Mouse (Mus musculus) liver, embryonic 14.5 days (tissue): ENCODE measurements around the gene Olfr543. TPM values are rescaled to one million over a fixed set of nuclear protein-coding genes. Genes with fewer than 3 reads are reported as not detected.

Experiments
- ATAC-seq: fragments of 200-750 bp; cut with Nextera tagmentation; 2 replicates; pipeline ENCODE4 v1.8.0; 2017; ENCODE audit warnings: moderate number of reproducible peaks, mild to moderate bottlenecking, moderate library complexity; ENCODE audit not compliant: insufficient read depth
- DNase-seq, 3 experiments: peaks; one replicate each; pipeline ENCODE4 v3.0.0-alpha.2; 2012 to 2013; ENCODE audit warnings: low read depth in 3 of 3, low spot score in 3 of 3
- H3K27ac ChIP-seq: fragments of 300-500 bp; sonication (generic); 2 replicates; pipeline ENCODE4 v1.5.1; 2014; ENCODE audit warnings: moderate library complexity, mild to moderate bottlenecking, control low read depth, inconsistent platforms
- H3K27me3 ChIP-seq: fragments of 300-500 bp; sonication (generic); 2 replicates; pipeline ENCODE4 v1.6.1; 2014; ENCODE audit warnings: mild to moderate bottlenecking, low read length, moderate library complexity; ENCODE audit not compliant: control insufficient read depth, insufficient read depth
- H3K36me3 ChIP-seq: fragments of 300-500 bp; sonication (generic); replicated peaks from 2 replicates; pipeline ENCODE4 v1.6.1; 2014; ENCODE audit warnings: low read depth; ENCODE audit not compliant: control insufficient read depth, insufficient read depth
- H3K4me1 ChIP-seq, 2 experiments: fragments of 200-500 bp in 1 of 2; fragments of 300-500 bp in 1 of 2; sonication (generic) in 1 of 2; replicated peaks; 2 replicates each; pipeline ENCODE4 v1.6.1; 2012 to 2014; ENCODE audit warnings: antibody characterized with exemption in 1 of 2, inconsistent platforms in 1 of 2, low read length in 1 of 2; ENCODE audit not compliant: control insufficient read depth in 2 of 2, insufficient read depth in 2 of 2
- H3K4me2 ChIP-seq: fragments of 300-500 bp; sonication (generic); 2 replicates; pipeline ENCODE4 v1.6.1; 2014; ENCODE audit warnings: low read depth, mild to moderate bottlenecking, control low read depth, moderate library complexity
- H3K4me3 ChIP-seq, 2 experiments: fragments of 200-500 bp in 1 of 2; fragments of 300-500 bp in 1 of 2; sonication (generic) in 1 of 2; 2 replicates each; pipeline ENCODE4 v1.5.1; 2012 to 2014; ENCODE audit warnings: low read depth in 2 of 2, low read length in 2 of 2, mild to moderate bottlenecking in 2 of 2, control low read depth in 1 of 2, inconsistent platforms in 1 of 2, moderate library complexity in 1 of 2; ENCODE audit not compliant: insufficient read depth in 1 of 2
- H3K9ac ChIP-seq: fragments of 300-500 bp; sonication (generic); replicated peaks from 2 replicates; pipeline ENCODE4 v1.6.1; 2014; ENCODE audit warnings: mild to moderate bottlenecking, control low read depth, moderate library complexity
- H3K9me3 ChIP-seq: fragments of 300-500 bp; sonication (generic); 2 replicates; pipeline ENCODE4 v1.6.1; 2016; ENCODE audit warnings: low read length, mixed read lengths; ENCODE audit not compliant: control insufficient read depth
- CTCF ChIP-seq: IDR thresholded peaks from 2 replicates; pipeline ENCODE4 v1.5.1; 2016; ENCODE audit warnings: antibody characterized with exemption, low read depth, control low read depth
- EP300 ChIP-seq: IDR thresholded peaks from 2 replicates; pipeline ENCODE4 v1.6.1; 2016; ENCODE audit warnings: antibody characterized with exemption, low read depth
- WGBS: fragments of 180-500 bp; shearing (Covaris S2); extraction: QIAGEN DNeasy Blood & Tissue Kit; methylation state at CpG from one replicate; pipeline ENCODE4 v1.1.7; 2014; ENCODE audit not compliant: insufficient replicate concordance; 5-methylcytosine and 5-hydroxymethylcytosine counted together
- polyA plus RNA-seq, 2 experiments: library from polyadenylated mRNA; depleted of rRNA in 1 of 2; stranded (reverse) in 1 of 2; unstranded in 1 of 2; fragments of >200 nt; fragmentation: Nextera tagmentation in 1 of 2; extraction: Ambion mirVana in 1 of 2; gene quantifications; 2 replicates each; pipeline versions ENCODE4 v1.2.1 to v1.2.3; 2012 to 2014

Olfr543 gene
- polyA plus RNA-seq, 2 experiments: 0.39 TPM; not detected in 1

DNA sequence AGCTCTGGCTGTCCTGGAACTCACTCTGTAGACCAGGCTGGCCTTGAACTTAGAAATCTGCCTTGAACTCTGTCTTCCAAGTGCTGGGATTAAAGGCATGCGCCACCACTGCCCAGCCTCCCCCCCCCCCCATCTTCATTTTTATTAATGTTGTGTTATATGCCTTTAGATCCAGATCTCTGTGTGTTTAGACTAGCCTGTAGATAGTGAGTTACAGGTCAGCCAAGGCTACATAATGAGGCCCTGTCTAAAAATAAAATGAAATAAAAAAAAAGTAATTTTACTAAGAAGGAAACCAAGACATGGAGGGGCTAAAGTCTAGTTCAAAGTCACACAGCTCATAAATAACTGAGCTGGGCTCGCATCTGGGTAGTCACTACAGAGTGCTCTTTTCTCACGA, 2.6 kb downstream of the Olfr543 start:
- ATAC-seq (no peak), DNase-seq (no peak)
- Histone ChIP-seq H3K9me3 (no peaks in the 10 kb centered on the region), H3K36me3 (no peaks in the 10 kb centered on the region), H3K4me3 (no peak overlapping the region), H3K9ac (no peak overlapping the region), H3K4me2 (no peak overlapping the region), H3K4me1 (peaks cover 4 to 15% of the 10 kb centered on the region in 2 experiments), H3K27me3 (no peaks in the 10 kb centered on the region), H3K27ac (no peak overlapping the region)
- no peak for TF ChIP-seq EP300
- no peak for TF ChIP-seq CTCF
- WGBS: 67% methylated on average over 3 of the region's 3 CpGs

DNA sequence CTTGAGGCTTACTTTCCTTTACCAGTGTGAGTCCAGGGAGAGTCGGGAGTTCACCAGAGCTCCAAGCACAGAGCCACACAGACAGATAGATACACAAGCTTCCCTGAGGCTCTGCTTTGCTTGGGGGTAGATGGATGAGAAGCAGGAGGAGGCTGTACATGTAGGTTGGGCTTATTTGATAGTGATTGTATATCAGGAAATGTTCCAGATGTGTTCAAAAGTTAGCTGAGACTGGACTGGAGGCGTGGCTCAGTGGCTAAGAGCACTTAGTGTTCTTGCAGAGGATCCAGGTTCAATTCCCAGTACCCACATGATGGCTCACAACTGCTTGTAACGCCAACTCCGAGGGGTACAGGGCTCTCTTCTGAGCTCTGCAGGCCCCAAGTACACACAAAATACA, 3.1 kb downstream of the Olfr543 start:
- Histone ChIP-seq H3K36me3 (no peaks in the 10 kb centered on the region), H3K4me3 (no peak overlapping the region), H3K27ac (no peak overlapping the region), H3K9ac (no peak overlapping the region), H3K4me1 (peaks cover 3 to 11% of the 10 kb centered on the region in 2 experiments), H3K4me2 (no peak overlapping the region), H3K27me3 (no peaks in the 10 kb centered on the region), H3K9me3 (no peaks in the 10 kb centered on the region)
- peak in 1 of 3 experiments; percentile 12 for DNase-seq
- ATAC-seq: peak; percentile 31; the same call in 1 of the 2 replicates
- TF ChIP-seq EP300 (no peak), CTCF (no peak)
- 57% methylated on average over 4 of the region's 4 CpGs for WGBS

DNA sequence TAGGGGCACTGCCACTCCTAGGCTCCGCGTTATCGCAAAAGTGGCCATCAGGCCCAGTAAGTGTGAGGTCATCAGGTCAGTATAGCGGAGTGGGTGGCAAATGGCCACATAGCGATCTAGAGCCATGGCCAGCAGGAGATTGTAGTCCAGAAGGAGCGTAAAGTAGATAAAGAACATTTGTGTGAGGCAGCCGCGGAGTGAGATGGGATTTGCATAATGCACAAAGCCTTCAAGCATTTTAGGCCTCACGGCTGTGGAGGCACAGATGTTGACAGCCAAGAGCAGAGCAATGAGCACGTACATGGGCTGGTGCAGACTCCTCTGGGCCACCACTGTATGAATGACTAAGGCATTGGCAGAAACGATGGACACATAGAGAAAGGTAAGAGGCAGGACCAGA, 4.1 kb downstream of the Olfr543 start:
- Histone ChIP-seq H3K9ac (no peak overlapping the region), H3K4me3 (no peak overlapping the region), H3K36me3 (no peaks in the 10 kb centered on the region), H3K4me1 (peaks cover 0 to 6% of the 10 kb centered on the region in 2 experiments; a peak in 1 of 4 replicates), H3K27me3 (no peaks in the 10 kb centered on the region), H3K27ac (no peak overlapping the region), H3K9me3 (no peaks in the 10 kb centered on the region), H3K4me2 (no peak overlapping the region)
- no peak for DNase-seq
- TF ChIP-seq CTCF (peak; percentile 38), EP300 (no peak)
- no peak for ATAC-seq
- 87% methylated on average over 11 of the region's 11 CpGs for WGBS

DNA sequence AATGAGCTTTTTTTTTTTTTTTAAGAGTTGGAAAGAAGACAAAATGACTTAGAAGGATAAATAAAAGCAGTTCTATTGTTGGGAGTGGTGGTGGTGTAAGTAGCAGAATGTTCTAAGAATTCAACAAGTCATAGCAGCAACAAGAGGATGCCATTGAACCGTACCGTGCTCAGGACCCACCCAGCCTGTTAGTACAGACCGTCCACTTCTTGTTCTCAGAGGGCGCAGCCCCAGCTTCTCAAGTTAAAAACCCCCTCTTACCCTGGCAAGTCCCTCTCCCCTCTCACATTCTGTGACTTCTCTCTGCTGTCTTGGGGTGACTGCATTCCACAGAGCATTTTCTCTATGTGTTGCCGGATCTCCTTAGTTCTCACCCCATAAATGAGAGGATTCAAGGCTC, 4.9 kb downstream of the Olfr543 start:
- Histone ChIP-seq H3K9me3 (no peaks in the 10 kb centered on the region), H3K27ac (no peak overlapping the region), H3K4me1 (peaks cover 0 to 6% of the 10 kb centered on the region in 2 experiments; a peak in 1 of 4 replicates), H3K36me3 (no peaks in the 10 kb centered on the region), H3K4me3 (no peak overlapping the region), H3K9ac (no peak overlapping the region), H3K27me3 (no peaks in the 10 kb centered on the region), H3K4me2 (no peak overlapping the region)
- WGBS: 87% methylated on average over 5 of the region's 5 CpGs
- ATAC-seq (no peak), DNase-seq (no peak)
- no peak for TF ChIP-seq EP300
- no peak for TF ChIP-seq CTCF

DNA sequence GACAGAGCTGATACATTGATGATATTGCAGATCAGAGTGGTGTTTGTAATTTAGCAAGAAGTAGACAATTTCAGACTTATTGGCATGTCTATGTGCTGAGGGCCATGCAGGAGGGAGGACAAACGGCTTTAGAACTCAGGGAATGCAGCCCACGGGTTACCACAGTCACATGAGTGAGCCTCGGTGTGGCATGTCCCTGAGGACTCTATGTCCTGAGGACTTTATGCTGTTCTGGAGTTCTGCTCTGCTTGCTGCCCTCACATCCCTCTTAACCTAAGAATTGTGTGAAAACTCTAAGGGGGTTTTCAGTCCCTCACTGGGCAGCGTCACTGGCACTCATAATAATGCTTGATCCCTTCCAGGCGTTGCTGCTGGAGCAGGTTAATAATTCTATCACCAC, 8.8 kb downstream of the Olfr543 start:
- WGBS: 71% methylated on average over 5 of the region's 5 CpGs
- H3K4me3 ChIP-seq: no peak overlapping the region
- no peak overlapping the region for H3K9ac ChIP-seq
- TF ChIP-seq EP300 (no peak), CTCF (no peak)
- H3K4me1 ChIP-seq: no peaks in the 10 kb centered on the region
- H3K9me3 ChIP-seq: no peaks in the 10 kb centered on the region
- H3K4me2 ChIP-seq: no peak overlapping the region
- peaks cover 34% of the 10 kb centered on the region for H3K36me3 ChIP-seq
- ATAC-seq: no peak
- H3K27me3 ChIP-seq: no peaks in the 10 kb centered on the region
- DNase-seq: no peak
- H3K27ac ChIP-seq: no peak overlapping the region
